Mouse (Mus musculus) spleen, adult 2 months (tissue): ENCODE results near the gene Arid5a. TPM values are rescaled to one million over a fixed set of nuclear protein-coding genes. Genes with fewer than 3 reads are reported as not detected.

Experiments
- DNase-seq, 2 experiments: peaks; one replicate each; pipeline versions ENCODE4 v3.0.0 to v3.0.0-alpha.2; 2012 to 2021; ENCODE audit warnings: low spot score in 2 of 2, low read depth in 1 of 2
- H3K27ac ChIP-seq: fragments of 200-500 bp; 2 replicates; pipeline ENCODE4 v1.5.1; 2012; ENCODE audit warnings: low read length, inconsistent platforms; ENCODE audit not compliant: insufficient read depth
- H3K27me3 ChIP-seq: fragments of 200-500 bp; 2 replicates; pipeline ENCODE4 v1.6.1; 2012; ENCODE audit warnings: mild to moderate bottlenecking, moderate library complexity, low read length, inconsistent platforms; ENCODE audit not compliant: control insufficient read depth, insufficient read depth
- H3K36me3 ChIP-seq: fragments of 200-500 bp; 2 replicates; pipeline ENCODE4 v1.6.1; 2012; ENCODE audit warnings: mild to moderate bottlenecking, low read length, inconsistent platforms; ENCODE audit not compliant: control insufficient read depth, insufficient read depth
- H3K4me1 ChIP-seq: fragments of 200-500 bp; 2 replicates; pipeline ENCODE4 v1.6.1; 2011; ENCODE audit warnings: inconsistent platforms; ENCODE audit not compliant: control insufficient read depth, insufficient read depth, insufficient read length
- H3K4me3 ChIP-seq: fragments of 200-500 bp; 2 replicates; pipeline ENCODE4 v1.5.1; 2011; ENCODE audit warnings: mild to moderate bottlenecking, inconsistent platforms; ENCODE audit not compliant: insufficient read depth, insufficient read length; ENCODE audit errors: extremely low read depth
- CTCF ChIP-seq: fragments of 200-500 bp; IDR thresholded peaks from 2 replicates; pipeline ENCODE4 v1.5.1; 2011; ENCODE audit warnings: mild to moderate bottlenecking, inconsistent platforms; ENCODE audit not compliant: insufficient read depth, insufficient read length, insufficient replicate concordance; ENCODE audit errors: extremely low read depth
- POLR2A ChIP-seq: fragments of 200-500 bp; IDR thresholded peaks from 2 replicates; pipeline ENCODE4 v1.6.1; 2011; ENCODE audit warnings: low read depth, low read length, inconsistent platforms
- WGBS: fragments of 180-500 bp; shearing (Covaris S2); methylation state at CpG from one replicate; pipeline ENCODE4 v1.1.7; 2018; 5-methylcytosine and 5-hydroxymethylcytosine counted together
- polyA plus RNA-seq: library from polyadenylated mRNA; depleted of rRNA; stranded (reverse); fragments of >200 nt; gene quantifications from 2 replicates; pipeline ENCODE4 v1.2.3, GENCODE M21; 2012

Gene Arid5a
- polyA plus RNA-seq, 1 experiment: 29.6 TPM

GRCm38 (mm10) chr1:36332955-36333887 is 25.7 kb downstream of the Arid5a start:
- WGBS: 86% methylated on average over 14 of the region's 14 CpGs
- Histone ChIP-seq H3K4me3 (no peak overlapping the region), H3K27me3 (no peaks in the 10 kb centered on the region), H3K4me1 (no peaks in the 10 kb centered on the region), H3K36me3 (peaks cover 18% of the 10 kb centered on the region), H3K27ac (no peak overlapping the region)
- DNase-seq: no peak
- no peak for TF ChIP-seq POLR2A
- no peak for TF ChIP-seq CTCF

- 84% methylated on average over 6 of the region's 6 CpGs for WGBS
- DNase-seq: no peak
- H3K27ac ChIP-seq: no peak overlapping the region
- TF ChIP-seq CTCF: no peak
- TF ChIP-seq POLR2A: no peak
- H3K4me3 ChIP-seq: no peak overlapping the region
- H3K36me3 ChIP-seq: peaks cover 49% of the 10 kb centered on the region
- H3K27me3 ChIP-seq: no peaks in the 10 kb centered on the region
- no peaks in the 10 kb centered on the region for H3K4me1 ChIP-seq
Measured at GRCm38 (mm10) chr1:36342547-36342946, 35.0 kb downstream of the Arid5a start.

DNA sequence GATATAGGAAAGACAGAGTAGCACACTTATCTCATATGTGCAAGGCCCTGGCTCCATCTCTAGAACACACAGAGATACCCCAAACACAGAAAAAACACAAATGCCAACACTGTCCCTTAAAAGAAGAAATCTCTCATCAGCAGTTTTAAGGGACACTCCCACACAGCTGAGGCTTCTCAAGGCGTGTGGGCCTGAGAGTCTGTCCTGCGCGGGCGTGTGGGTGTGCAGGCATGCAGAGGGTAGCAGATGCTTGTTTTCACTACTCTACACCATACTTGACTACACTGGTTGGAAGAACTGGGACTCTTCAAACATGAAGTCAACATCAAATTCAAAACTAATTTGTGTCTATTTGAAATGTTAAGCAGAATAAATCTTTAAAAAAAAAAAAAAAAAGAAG is 44.8 kb downstream of the Arid5a start:
- peaks cover 69% of the 10 kb centered on the region for H3K36me3 ChIP-seq
- TF ChIP-seq CTCF (no peak), POLR2A (no peak)
- no peaks in the 10 kb centered on the region for H3K4me1 ChIP-seq
- no peak overlapping the region for H3K4me3 ChIP-seq
- 95% methylated on average over 4 of the region's 4 CpGs for WGBS
- H3K27ac ChIP-seq: no peak overlapping the region
- no peak for DNase-seq
- no peaks in the 10 kb centered on the region for H3K27me3 ChIP-seq

GRCm38 (mm10) chr1:36356955-36357695 is 49.6 kb downstream of the Arid5a start:
- Histone ChIP-seq H3K4me3 (no peak overlapping the region), H3K4me1 (no peaks in the 10 kb centered on the region), H3K36me3 (peaks cover 49% of the 10 kb centered on the region), H3K27ac (no peak overlapping the region), H3K27me3 (no peaks in the 10 kb centered on the region)
- TF ChIP-seq POLR2A (no peak), CTCF (no peak)
- DNase-seq: no peak
- 91% methylated on average over 5 of the region's 5 CpGs for WGBS

DNA sequence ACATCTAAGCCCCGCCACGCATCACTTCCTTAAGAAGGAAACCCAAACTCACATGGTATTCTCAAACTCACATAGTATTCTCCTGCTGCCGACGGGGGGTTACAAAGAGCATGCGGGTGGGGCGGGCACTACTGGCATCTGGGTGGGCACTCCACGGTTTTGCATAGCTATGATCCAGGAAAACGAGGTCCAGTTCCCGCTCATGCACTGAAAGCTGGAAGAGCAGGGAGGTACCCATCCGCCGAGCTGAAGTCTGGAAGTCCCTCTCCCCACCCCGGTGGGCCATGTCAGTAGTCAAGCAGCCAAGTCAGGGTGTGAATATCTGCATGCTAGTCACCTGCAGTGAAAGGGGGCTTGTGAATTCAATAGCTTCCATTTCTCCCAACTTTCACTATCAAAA is 60.2 kb downstream of the Arid5a start:
- WGBS: 44% methylated on average over 12 of the region's 12 CpGs
- Histone ChIP-seq H3K4me1 (peaks cover 9% of the 10 kb centered on the region; the same call in 1 of the 2 replicates), H3K27me3 (no peaks in the 10 kb centered on the region), H3K27ac (no peak overlapping the region), H3K4me3 (no peak overlapping the region), H3K36me3 (peaks cover 5% of the 10 kb centered on the region)
- TF ChIP-seq CTCF (no peak), POLR2A (no peak)
- no peak for DNase-seq

GRCm38 (mm10) chr1:36368112-36368968 is 60.8 kb downstream of the Arid5a start:
- Histone ChIP-seq H3K4me1 (peaks cover 9% of the 10 kb centered on the region; the same call in 1 of the 2 replicates), H3K27me3 (no peaks in the 10 kb centered on the region), H3K36me3 (peaks cover 5% of the 10 kb centered on the region), H3K4me3 (peak overlapping the region; percentile 80), H3K27ac (peak overlapping the region; percentile 57)
- 4% methylated on average over 40 of the region's 55 CpGs for WGBS
- peak in 1 of 2 experiments; percentile 41 for DNase-seq
- no peak for TF ChIP-seq POLR2A
- TF ChIP-seq CTCF: no peak
